Mouse (Mus musculus) limb, embryonic 14.5 days (tissue): ENCODE measurements around the gene Tgfbi. TPM values are rescaled to one million over a fixed set of nuclear protein-coding genes. Genes with fewer than 3 reads are reported as not detected.
A peak's percentile ranks its signal among the peaks of the same experiment; 100 is the strongest.

Experiments
- ATAC-seq: fragments of 200-750 bp; cut with Nextera tagmentation; 2 replicates; pipeline ENCODE4 v1.8.0; 2017; ENCODE audit warnings: low read depth, moderate number of reproducible peaks, moderate TSS enrichment; ENCODE audit not compliant: low FRiP score
- DNase-seq: peaks from one replicate; pipeline ENCODE4 v3.0.0-alpha.2; 2015; ENCODE audit warnings: low spot score
- H3K27ac ChIP-seq: fragments of 300-500 bp; sonication (generic); replicated peaks from 2 replicates; pipeline ENCODE4 v1.5.1; 2014; ENCODE audit warnings: low read depth, mild to moderate bottlenecking, low read length, moderate library complexity, mixed read lengths
- H3K27me3 ChIP-seq: fragments of 300-500 bp; sonication (generic); 2 replicates; pipeline ENCODE4 v1.6.1; 2014; ENCODE audit warnings: low read length, mixed read lengths; ENCODE audit not compliant: control insufficient read depth, insufficient read depth
- H3K36me3 ChIP-seq: fragments of 300-500 bp; sonication (generic); 2 replicates; pipeline ENCODE4 v1.6.1; 2014; ENCODE audit warnings: mild to moderate bottlenecking, low read length, moderate library complexity, mixed read lengths; ENCODE audit not compliant: control insufficient read depth, insufficient read depth
- H3K4me1 ChIP-seq: fragments of 300-500 bp; sonication (generic); 2 replicates; pipeline ENCODE4 v1.6.1; 2014; ENCODE audit warnings: antibody characterized with exemption, low read length, mixed read lengths; ENCODE audit not compliant: control insufficient read depth, insufficient read depth
- H3K4me2 ChIP-seq: fragments of 300-500 bp; sonication (generic); replicated peaks from 2 replicates; pipeline ENCODE4 v1.6.1; 2014; ENCODE audit warnings: low read depth, mild to moderate bottlenecking, low read length, moderate library complexity; ENCODE audit not compliant: severe bottlenecking
- H3K4me3 ChIP-seq: fragments of 300-500 bp; sonication (generic); replicated peaks from 2 replicates; pipeline ENCODE4 v1.5.1; 2014; ENCODE audit warnings: low read length
- H3K9ac ChIP-seq: fragments of 300-500 bp; sonication (generic); 2 replicates; pipeline ENCODE4 v1.6.1; 2014; ENCODE audit warnings: mild to moderate bottlenecking, low read depth, low read length, moderate library complexity; ENCODE audit not compliant: severe bottlenecking
- H3K9me3 ChIP-seq: fragments of 300-500 bp; sonication (generic); 2 replicates; pipeline ENCODE4 v1.6.1; 2016; ENCODE audit warnings: low read length; ENCODE audit not compliant: control insufficient read depth
- POLR2A ChIP-seq: fragments of 200-500 bp; IDR thresholded peaks from 2 replicates; pipeline ENCODE4 v1.8.0; 2012; ENCODE audit warnings: inconsistent platforms, mild to moderate bottlenecking, moderate library complexity, borderline replicate concordance; ENCODE audit not compliant: insufficient read depth, insufficient read length; ENCODE audit errors: extremely low read depth
- WGBS: fragments of 180-500 bp; shearing (Covaris S2); extraction: QIAGEN DNeasy Blood & Tissue Kit; methylation state at CpG from one replicate; pipeline ENCODE4 v1.1.7; 2014; 5-methylcytosine and 5-hydroxymethylcytosine counted together
- polyA plus RNA-seq, 2 experiments: library from polyadenylated mRNA; depleted of rRNA in 1 of 2; stranded (reverse) in 1 of 2; unstranded in 1 of 2; fragments of >200 nt; fragmentation: Nextera tagmentation in 1 of 2; extraction: Ambion mirVana in 1 of 2; gene quantifications; 2 replicates each; pipeline versions ENCODE4 v1.2.1 to v1.2.3; 2012 to 2014

Gene Tgfbi
- polyA plus RNA-seq, 2 experiments = 99.3 to 146 TPM

GRCm38 (mm10) chr13:56677731-56678130 lies 68.4 kb downstream of the Tgfbi start:
- no peak overlapping the region for H3K27ac ChIP-seq

DNA sequence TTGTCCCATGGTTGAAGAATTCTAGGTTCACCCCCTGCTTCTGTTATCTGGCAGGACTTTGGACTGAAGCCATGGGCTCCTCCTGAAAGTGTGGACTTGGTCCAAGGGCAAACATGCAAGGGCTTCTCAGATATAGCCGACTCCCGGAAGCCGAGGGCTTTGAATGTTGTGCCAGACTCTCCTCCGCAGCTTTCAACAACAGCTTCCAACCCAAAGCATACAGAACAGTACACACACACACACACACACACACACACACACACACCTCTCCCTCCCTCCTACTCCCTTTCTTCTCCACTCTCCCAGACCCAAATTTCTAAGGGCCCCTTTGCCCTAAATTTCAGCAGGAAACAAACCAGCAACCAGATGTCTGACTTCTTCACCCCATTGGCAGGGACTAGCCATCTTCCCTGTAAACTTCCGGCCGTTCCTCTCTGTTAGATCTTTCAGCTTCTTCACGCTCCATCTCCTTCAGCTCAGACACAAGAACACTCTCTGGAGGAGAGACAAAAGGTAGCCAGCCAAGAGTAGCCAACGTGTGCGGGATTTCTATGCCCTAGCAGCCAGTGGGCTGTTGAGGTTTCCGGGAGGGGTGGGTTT lies 69.0 kb downstream of the Tgfbi start:
- Histone ChIP-seq H3K9me3 (no peaks in the 10 kb centered on the region), H3K4me3 (no peak overlapping the region), H3K4me2 (no peak overlapping the region), H3K9ac (no peak overlapping the region), H3K27me3 (no peaks in the 10 kb centered on the region), H3K36me3 (no peaks in the 10 kb centered on the region), H3K27ac (no peak overlapping the region), H3K4me1 (peaks cover 9% of the 10 kb centered on the region; the same call in 1 of the 2 replicates)
- DNase-seq (peak; percentile 39), ATAC-seq (no peak)
- WGBS = 41% methylated on average over 10 of the region's 10 CpGs
- TF ChIP-seq POLR2A = no peak

More at GRCm38 (mm10) chr13:56677731-56678130, 68.4 kb downstream of the Tgfbi start:
- H3K36me3 ChIP-seq = no peaks in the 10 kb centered on the region
- H3K4me2 ChIP-seq = no peak overlapping the region
- peaks cover 9% of the 10 kb centered on the region; the same call in 1 of the 2 replicates for H3K4me1 ChIP-seq
- 93% methylated on average over 4 of the region's 4 CpGs for WGBS
- no peak for TF ChIP-seq POLR2A
- DNase-seq (no peak), ATAC-seq (no peak)
- H3K9ac ChIP-seq = no peak overlapping the region
- H3K4me3 ChIP-seq = no peak overlapping the region
- H3K27me3 ChIP-seq = no peaks in the 10 kb centered on the region
- H3K9me3 ChIP-seq = no peaks in the 10 kb centered on the region

- Histone ChIP-seq H3K27ac (no peak overlapping the region), H3K27me3 (no peaks in the 10 kb centered on the region)
Measured at GRCm38 (mm10) chr13:56678826-56679504, 69.6 kb downstream of the Tgfbi start.

DNA sequence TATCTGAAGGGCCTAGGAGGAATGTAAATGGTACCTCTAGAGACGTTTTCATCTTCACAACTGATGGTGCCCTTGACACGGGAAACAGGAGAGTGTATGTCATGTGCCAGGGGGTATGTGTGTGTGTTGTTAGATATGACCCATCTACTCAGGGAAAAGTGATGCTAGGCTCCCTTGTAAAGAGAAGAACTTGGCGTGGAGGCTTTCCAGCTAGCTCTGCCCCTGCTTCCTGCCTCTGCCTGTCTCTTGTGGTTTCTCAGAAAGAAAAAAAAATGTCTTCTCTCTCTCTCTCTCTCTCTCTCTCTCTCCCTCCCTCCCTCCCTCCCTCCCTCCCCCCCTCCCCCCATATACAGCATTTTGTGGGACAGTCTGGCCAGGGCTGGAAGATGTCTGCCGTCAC lies 72.6 kb downstream of the Tgfbi start:
- no peaks in the 10 kb centered on the region for H3K36me3 ChIP-seq
- no peak overlapping the region for H3K9ac ChIP-seq
- H3K4me1 ChIP-seq = 0 out of 2 replicates have a peak, but pooled peaks cover 5% of the 10 kb centered on the region
- 70% methylated on average over 4 of the region's 4 CpGs for WGBS
- no peak overlapping the region for H3K4me2 ChIP-seq
- no peaks in the 10 kb centered on the region for H3K27me3 ChIP-seq
- ATAC-seq (no peak), DNase-seq (no peak)
- no peaks in the 10 kb centered on the region for H3K9me3 ChIP-seq
- no peak for TF ChIP-seq POLR2A
- H3K27ac ChIP-seq = no peak overlapping the region
- H3K4me3 ChIP-seq = no peak overlapping the region

More at GRCm38 (mm10) chr13:56678826-56679504, 69.6 kb downstream of the Tgfbi start:
- Histone ChIP-seq H3K4me3 (no peak overlapping the region), H3K4me1 (peaks cover 5% of the 10 kb centered on the region; the same call in 1 of the 2 replicates), H3K36me3 (no peaks in the 10 kb centered on the region), H3K9ac (no peak overlapping the region), H3K9me3 (no peaks in the 10 kb centered on the region), H3K4me2 (no peak overlapping the region)
- ATAC-seq = no peak
- no peak for DNase-seq
- whole genome bisulfite sequencing = 36% methylated on average over 10 of the region's 10 CpGs
- TF ChIP-seq POLR2A = no peak

- Histone ChIP-seq H3K27ac (0 out of 2 replicates have a peak overlapping the region, but pooled peaks have one; percentile 35), H3K4me1 (0 out of 2 replicates have a peak, but pooled peaks cover 5% of the 10 kb centered on the region), H3K9ac (no peak overlapping the region), H3K36me3 (no peaks in the 10 kb centered on the region), H3K27me3 (no peaks in the 10 kb centered on the region), H3K4me2 (no peak overlapping the region), H3K4me3 (no peak overlapping the region), H3K9me3 (no peaks in the 10 kb centered on the region)
- peak; percentile 32 for DNase-seq
- ATAC-seq = no peak
- 68% methylated on average over 17 of the region's 17 CpGs for WGBS
- TF ChIP-seq POLR2A = no peak
Measured at GRCm38 (mm10) chr13:56682326-56682725, 73.0 kb downstream of the Tgfbi start.
